Mouse (Mus musculus) hindbrain, embryonic 15.5 days (tissue): ENCODE measurements around the gene Tspan18. TPM values are rescaled to one million over a fixed set of nuclear protein-coding genes. Genes with fewer than 3 reads are reported as not detected.
A peak's percentile ranks its signal among the peaks of the same experiment; 100 is the strongest.

Experiments
- ATAC-seq: fragments of 200-750 bp; cut with Nextera tagmentation; 2 replicates; pipeline ENCODE4 v1.8.0; 2017; ENCODE audit warnings: low read depth, moderate number of reproducible peaks, moderate TSS enrichment; ENCODE audit not compliant: low FRiP score
- H3K27ac ChIP-seq: fragments of 300-500 bp; sonication (generic); replicated peaks from 2 replicates; pipeline ENCODE4 v1.5.1; 2015; ENCODE audit warnings: mild to moderate bottlenecking, inconsistent platforms
- H3K27me3 ChIP-seq: fragments of 300-500 bp; sonication (generic); 2 replicates; pipeline ENCODE4 v1.6.1; 2015; ENCODE audit warnings: control low read depth, inconsistent platforms
- H3K36me3 ChIP-seq: fragments of 300-500 bp; sonication (generic); 2 replicates; pipeline ENCODE4 v1.6.1; 2015; ENCODE audit warnings: control low read depth, inconsistent platforms
- H3K4me1 ChIP-seq: fragments of 300-500 bp; sonication (generic); replicated peaks from 2 replicates; pipeline ENCODE4 v1.6.1; 2015; ENCODE audit warnings: control low read depth, inconsistent platforms
- H3K4me2 ChIP-seq: fragments of 300-500 bp; sonication (generic); 2 replicates; pipeline ENCODE4 v1.6.1; 2015; ENCODE audit warnings: moderate library complexity, mild to moderate bottlenecking, inconsistent platforms
- H3K4me3 ChIP-seq: fragments of 300-500 bp; sonication (generic); 2 replicates; pipeline ENCODE4 v1.5.1; 2015; ENCODE audit warnings: mild to moderate bottlenecking, inconsistent platforms
- H3K9ac ChIP-seq: fragments of 300-500 bp; sonication (generic); 2 replicates; pipeline ENCODE4 v1.6.1; 2015; ENCODE audit warnings: inconsistent platforms
- H3K9me3 ChIP-seq: fragments of 300-500 bp; sonication (generic); 2 replicates; pipeline ENCODE4 v1.6.1; 2016; ENCODE audit warnings: control low read depth, inconsistent platforms
- WGBS: fragments of 180-500 bp; shearing (Covaris S2); methylation state at CpG from one replicate; pipeline ENCODE4 v1.1.7; 2015; 5-methylcytosine and 5-hydroxymethylcytosine counted together
- polyA plus RNA-seq: library from polyadenylated mRNA; unstranded; fragments of >200 nt; fragmentation: Nextera tagmentation; extraction: Ambion mirVana; gene quantifications from 2 replicates; pipeline ENCODE4 v1.2.1, GENCODE M21; 2015

Tspan18 gene
- polyA plus RNA-seq = 17.9 and 23.5 TPM in 2 replicates

DNA sequence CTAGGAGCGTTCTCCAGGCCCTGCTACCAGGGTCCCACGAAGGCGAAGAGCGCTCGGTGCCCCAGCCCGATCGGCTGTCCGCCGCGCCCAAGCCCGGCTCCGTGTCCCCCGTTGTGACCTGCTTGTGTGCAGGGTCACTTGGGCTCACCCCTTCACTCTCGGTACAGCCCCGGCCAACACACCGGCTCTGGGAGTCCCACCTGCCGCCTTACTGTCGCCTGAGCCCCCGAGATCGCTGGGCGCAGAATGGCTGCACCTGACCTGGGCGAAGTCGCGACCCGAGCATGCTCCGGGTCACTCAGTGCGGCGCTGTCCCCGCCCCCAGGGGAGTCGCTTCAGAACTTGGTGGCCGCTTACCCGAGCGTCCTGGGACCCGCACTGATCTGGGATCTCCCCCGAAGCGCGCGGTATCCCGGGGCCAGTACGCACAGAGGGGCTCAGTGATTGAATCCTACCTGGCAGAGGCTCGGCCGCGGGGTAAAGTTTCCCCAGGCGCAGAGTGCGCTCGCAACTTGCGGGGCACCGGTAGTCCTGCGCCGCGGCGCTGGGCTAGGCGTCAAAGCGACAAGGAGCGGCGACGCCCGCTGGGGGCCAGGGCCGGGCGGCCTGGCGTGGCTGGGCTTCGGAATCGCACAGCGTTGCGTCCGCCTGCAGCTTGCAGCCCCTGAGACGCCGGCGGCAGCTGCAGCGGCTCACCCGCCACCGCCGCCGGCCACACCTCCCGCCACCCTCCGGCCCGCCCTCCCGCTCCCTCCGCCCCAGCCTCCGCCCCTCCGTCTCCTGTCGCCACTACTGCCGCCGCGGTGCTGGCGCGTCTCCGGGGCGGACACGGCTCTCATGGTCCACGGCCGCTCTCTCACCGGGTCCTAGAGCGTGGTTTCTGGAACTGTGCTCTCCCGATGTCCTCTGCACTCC is at the start of gene Tspan18:
Tspan18 (minus strand) TSS at position 689 of the 915 bp plus-strand sequence.
- Histone ChIP-seq H3K4me3 (peak within 1 kb of the TSS; percentile 80), H3K4me1 (peaks cover 36% of the 10 kb centered on the region), H3K27ac (peak within 1 kb of the TSS; percentile 79), H3K9me3 (no peaks in the 10 kb centered on the region), H3K36me3 (no peaks in the 10 kb centered on the region), H3K9ac (peak within 1 kb of the TSS; percentile 69), H3K27me3 (no peaks in the 10 kb centered on the region), H3K4me2 (peak within 1 kb of the TSS; percentile 96)
- peak; percentile 75 for ATAC-seq
- under 1% methylated on average over 90 of the region's 95 CpGs for WGBS

DNA sequence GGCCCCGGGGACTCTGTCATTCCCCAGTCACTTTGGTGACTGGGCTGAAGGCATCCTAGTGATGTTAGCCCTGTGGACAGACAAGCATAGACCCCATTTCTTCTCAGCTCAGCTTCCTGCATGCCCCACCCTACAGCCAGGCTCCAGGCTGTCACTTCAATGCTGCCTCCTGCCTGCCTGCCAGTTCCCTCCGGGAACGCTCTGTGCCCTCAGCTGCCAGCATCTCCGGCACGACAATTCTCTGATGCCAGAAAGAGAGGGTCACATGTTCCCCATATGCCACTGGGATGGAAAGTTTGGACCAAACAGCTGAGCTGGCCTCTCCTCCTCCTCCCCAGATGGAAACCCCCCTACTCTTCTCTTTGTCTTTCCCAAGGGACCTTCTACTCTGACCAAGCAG is 49.5 kb upstream of the Tspan18 start:
- H3K4me3 ChIP-seq = no peak overlapping the region
- 0 out of 2 replicates have a peak, but pooled peaks cover under 1% of the 10 kb centered on the region for H3K4me1 ChIP-seq
- no peak for ATAC-seq
- H3K36me3 ChIP-seq = no peaks in the 10 kb centered on the region
- no peaks in the 10 kb centered on the region for H3K27me3 ChIP-seq
- H3K4me2 ChIP-seq = no peak overlapping the region
- no peaks in the 10 kb centered on the region for H3K9me3 ChIP-seq
- no peak overlapping the region for H3K27ac ChIP-seq
- WGBS = 46% methylated on average over 5 of the region's 5 CpGs
- H3K9ac ChIP-seq = no peak overlapping the region

DNA sequence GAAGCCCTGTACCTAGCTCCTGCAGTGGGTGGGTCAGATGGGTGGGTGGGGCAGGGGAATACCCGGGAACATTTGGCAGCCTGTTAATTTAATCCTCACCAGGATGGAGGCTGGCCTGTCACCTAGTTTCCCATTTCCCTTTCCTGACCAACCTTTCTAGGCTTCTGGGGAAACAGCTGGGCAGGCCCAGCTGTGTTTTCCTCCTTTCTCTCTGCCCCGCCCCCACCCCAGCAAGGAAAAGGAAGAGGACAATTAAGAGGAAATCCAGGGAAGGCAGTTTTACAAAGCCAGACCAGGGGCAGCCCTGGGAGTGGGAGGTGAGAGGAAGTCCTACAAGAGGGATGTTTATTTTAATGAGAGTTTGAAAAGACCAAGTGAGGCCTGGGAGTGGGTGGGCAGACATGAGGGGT is 46.4 kb upstream of the Tspan18 start:
- no peak overlapping the region for H3K4me2 ChIP-seq
- no peak overlapping the region for H3K9ac ChIP-seq
- H3K4me3 ChIP-seq = no peak overlapping the region
- H3K36me3 ChIP-seq = no peaks in the 10 kb centered on the region
- no peaks in the 10 kb centered on the region for H3K27me3 ChIP-seq
- no peaks in the 10 kb centered on the region for H3K9me3 ChIP-seq
- H3K27ac ChIP-seq = no peak overlapping the region
- WGBS = 36% methylated on average over 2 of the region's 2 CpGs
- H3K4me1 ChIP-seq = peaks cover 16% of the 10 kb centered on the region
- ATAC-seq = no peak

DNA sequence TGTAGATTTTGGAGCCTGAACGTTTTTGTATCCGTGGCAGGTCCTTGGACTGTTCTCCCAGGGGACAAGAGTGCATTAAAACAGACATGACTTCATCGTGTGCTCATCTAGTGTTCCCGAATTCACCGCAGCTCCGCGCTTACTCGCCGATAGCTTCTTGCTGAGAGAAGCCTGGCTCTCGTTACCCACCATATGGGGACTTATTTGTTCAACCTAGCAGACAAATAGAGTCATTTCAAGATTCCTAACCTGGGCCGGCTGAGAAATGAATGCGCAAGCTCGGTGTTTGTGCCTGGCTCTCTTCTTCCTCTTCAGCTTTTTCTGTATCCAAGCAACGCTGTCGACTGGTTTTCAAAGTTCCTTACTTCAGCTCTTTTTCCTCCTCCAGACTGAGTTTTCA is 43.5 kb upstream of the Tspan18 start:
- Histone ChIP-seq H3K36me3 (no peaks in the 10 kb centered on the region), H3K4me1 (peaks cover 16% of the 10 kb centered on the region), H3K9me3 (no peaks in the 10 kb centered on the region), H3K9ac (no peak overlapping the region), H3K4me3 (no peak overlapping the region), H3K27ac (peak overlapping the region; percentile 69), H3K27me3 (no peaks in the 10 kb centered on the region), H3K4me2 (peak overlapping the region; percentile 27)
- ATAC-seq = 0 out of 2 replicates have a peak, but pooled peaks have one; percentile 36
- 24% methylated on average over 15 of the region's 15 CpGs for WGBS

DNA sequence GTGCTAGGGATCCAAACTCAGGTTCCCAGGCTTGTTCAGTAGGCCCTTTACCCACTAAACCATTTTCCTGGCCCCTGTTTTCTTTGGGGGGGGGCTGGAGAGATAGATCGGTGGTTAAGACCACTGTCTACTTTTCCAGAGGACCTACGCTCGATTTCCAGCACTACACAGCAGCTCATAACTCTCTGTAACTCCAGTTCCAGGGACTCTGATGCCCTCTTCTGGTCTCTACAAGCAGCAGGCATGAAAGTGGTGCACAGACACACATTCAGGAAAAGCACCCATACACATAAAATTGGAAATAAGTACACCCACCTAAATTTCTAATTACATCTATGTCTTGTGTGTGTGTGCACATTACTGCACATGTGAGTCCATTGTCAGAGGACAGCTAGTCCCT is 42.9 kb upstream of the Tspan18 start:
- no peak for ATAC-seq
- 96% methylated on average over 3 of the region's 3 CpGs for WGBS
- H3K4me3 ChIP-seq = no peak overlapping the region
- H3K4me1 ChIP-seq = peaks cover 16% of the 10 kb centered on the region
- H3K27ac ChIP-seq = peak overlapping the region; percentile 69
- H3K9ac ChIP-seq = no peak overlapping the region
- no peaks in the 10 kb centered on the region for H3K36me3 ChIP-seq
- H3K27me3 ChIP-seq = no peaks in the 10 kb centered on the region
- no peak overlapping the region for H3K4me2 ChIP-seq
- no peaks in the 10 kb centered on the region for H3K9me3 ChIP-seq

DNA sequence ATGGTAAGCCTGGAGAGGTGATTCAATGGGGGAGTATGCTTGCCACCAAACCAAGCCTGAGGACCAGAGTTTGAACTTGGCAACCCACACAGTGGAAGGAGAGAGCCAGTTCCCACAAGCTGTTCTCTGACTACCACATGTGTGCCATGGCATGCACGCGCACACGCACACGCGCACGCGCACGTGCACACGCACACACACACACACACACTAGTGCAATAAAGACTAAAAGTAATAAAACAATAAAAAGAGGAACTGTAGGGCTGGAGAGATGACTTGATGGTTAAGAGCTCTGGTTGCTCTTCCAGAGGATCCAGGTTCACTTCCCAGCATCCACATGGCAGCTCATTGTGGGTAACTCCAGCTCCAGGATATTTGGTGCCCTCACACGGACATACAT is 38.6 kb upstream of the Tspan18 start:
- H3K4me2 ChIP-seq = no peak overlapping the region
- no peaks in the 10 kb centered on the region for H3K9me3 ChIP-seq
- H3K9ac ChIP-seq = no peak overlapping the region
- H3K27ac ChIP-seq = no peak overlapping the region
- no peak overlapping the region for H3K4me3 ChIP-seq
- WGBS = 90% methylated on average over 10 of the region's 10 CpGs
- H3K4me1 ChIP-seq = peaks cover 25% of the 10 kb centered on the region
- H3K36me3 ChIP-seq = no peaks in the 10 kb centered on the region
- no peak for ATAC-seq
- no peaks in the 10 kb centered on the region for H3K27me3 ChIP-seq

DNA sequence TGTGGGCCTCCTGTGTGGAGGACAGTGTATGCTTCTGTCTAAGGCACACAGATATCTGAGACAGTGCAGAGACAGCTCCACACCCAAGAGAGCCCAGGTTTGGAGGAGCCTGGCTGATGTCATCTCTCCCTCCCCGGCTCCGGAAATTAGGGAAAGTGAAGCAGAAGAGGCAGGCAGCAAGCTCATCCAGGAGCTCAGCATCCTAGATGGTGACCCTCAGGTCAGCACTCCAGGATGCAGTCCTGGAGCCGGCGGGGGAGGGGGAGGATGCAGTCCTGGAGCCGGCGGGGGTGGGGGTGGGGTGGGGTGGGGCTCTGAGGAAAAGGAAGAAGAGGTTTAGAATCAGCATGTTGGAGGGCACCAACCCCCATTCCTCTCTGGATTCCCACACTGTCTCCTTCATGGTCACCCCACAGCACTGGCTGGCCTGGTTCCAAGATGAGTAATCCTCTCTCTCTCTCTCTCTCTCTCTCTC is 37.8 kb upstream of the Tspan18 start:
- 21% methylated on average over 2 of the region's 6 CpGs for WGBS
- Histone ChIP-seq H3K36me3 (no peaks in the 10 kb centered on the region), H3K4me2 (no peak overlapping the region), H3K4me3 (no peak overlapping the region), H3K27ac (no peak overlapping the region), H3K4me1 (peaks cover 19% of the 10 kb centered on the region), H3K9ac (no peak overlapping the region), H3K9me3 (no peaks in the 10 kb centered on the region), H3K27me3 (no peaks in the 10 kb centered on the region)
- ATAC-seq = no peak

DNA sequence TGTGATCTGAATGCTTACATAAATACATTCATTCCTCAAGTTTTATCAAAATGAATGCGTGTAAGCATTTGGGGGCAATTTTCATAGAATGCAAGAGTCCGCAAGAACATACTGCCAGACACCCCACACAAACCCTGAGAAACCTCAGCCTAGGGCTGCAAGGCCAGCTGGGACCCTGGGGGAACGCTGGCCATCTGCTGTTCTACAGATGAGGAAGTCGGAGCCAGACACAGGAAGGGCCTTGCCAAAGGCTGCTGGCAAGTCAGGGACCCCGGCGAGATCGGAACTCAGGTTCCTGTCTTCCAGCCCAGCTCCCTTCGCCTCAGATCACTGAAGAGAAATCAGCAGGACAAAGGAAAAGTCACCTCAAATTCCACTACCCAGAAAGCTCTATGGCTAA is 34.6 kb upstream of the Tspan18 start:
- Histone ChIP-seq H3K9ac (no peak overlapping the region), H3K4me3 (no peak overlapping the region), H3K9me3 (no peaks in the 10 kb centered on the region), H3K27me3 (no peaks in the 10 kb centered on the region), H3K27ac (peak overlapping the region; percentile 6; the same call in 1 of the 2 replicates), H3K4me1 (peaks cover 23% of the 10 kb centered on the region), H3K4me2 (no peak overlapping the region), H3K36me3 (no peaks in the 10 kb centered on the region)
- WGBS = 54% methylated on average over 8 of the region's 8 CpGs
- ATAC-seq = no peak

DNA sequence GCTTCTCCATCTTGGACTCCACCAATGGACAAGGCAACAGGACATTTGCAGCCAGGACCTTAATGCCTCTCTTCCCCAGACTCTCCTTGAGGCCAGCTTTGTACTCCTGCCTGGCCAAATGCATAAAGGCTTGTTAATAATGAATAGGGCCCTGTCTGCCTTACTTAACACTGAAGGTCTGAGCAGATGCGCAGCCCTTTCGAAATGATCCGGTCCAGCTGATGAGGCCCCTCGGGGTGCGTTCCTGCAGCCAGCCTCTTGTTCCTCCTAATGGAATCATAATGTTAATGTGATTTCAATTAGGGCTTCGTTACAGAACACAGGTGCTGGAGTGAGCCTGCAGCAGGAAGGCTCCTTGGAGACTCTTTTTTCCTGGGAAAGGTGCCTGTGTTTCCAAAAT is 33.7 kb upstream of the Tspan18 start:
- no peak for ATAC-seq
- Histone ChIP-seq H3K27ac (no peak overlapping the region), H3K36me3 (no peaks in the 10 kb centered on the region), H3K4me3 (no peak overlapping the region), H3K9me3 (no peaks in the 10 kb centered on the region), H3K27me3 (no peaks in the 10 kb centered on the region), H3K9ac (no peak overlapping the region), H3K4me2 (no peak overlapping the region), H3K4me1 (peaks cover 23% of the 10 kb centered on the region)
- 21% methylated on average over 6 of the region's 6 CpGs for WGBS

DNA sequence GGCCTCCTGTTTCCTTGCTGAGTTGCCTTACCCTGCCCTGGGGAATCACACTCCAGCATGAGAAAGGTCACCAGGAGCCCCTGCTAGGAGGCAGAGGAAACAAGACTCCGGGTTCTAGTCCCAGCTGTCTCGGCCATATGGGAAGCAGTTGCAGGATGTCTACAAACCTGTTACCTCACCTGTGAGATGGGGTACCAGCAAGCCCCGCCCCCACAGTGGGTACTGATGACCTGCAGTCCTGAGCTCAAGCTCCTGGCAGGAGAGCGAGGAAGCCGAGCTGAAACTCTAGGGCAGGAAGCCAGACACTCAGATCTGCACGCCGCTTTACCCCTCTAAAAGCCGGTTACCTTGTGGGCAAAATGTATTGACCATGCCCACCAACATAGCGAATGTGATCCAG is 31.1 kb upstream of the Tspan18 start:
- Histone ChIP-seq H3K9ac (no peak overlapping the region), H3K9me3 (no peaks in the 10 kb centered on the region), H3K27ac (no peak overlapping the region), H3K4me2 (no peak overlapping the region), H3K27me3 (no peaks in the 10 kb centered on the region), H3K4me1 (peaks cover 23% of the 10 kb centered on the region), H3K4me3 (no peak overlapping the region), H3K36me3 (no peaks in the 10 kb centered on the region)
- 63% methylated on average over 9 of the region's 9 CpGs for WGBS
- ATAC-seq = no peak

DNA sequence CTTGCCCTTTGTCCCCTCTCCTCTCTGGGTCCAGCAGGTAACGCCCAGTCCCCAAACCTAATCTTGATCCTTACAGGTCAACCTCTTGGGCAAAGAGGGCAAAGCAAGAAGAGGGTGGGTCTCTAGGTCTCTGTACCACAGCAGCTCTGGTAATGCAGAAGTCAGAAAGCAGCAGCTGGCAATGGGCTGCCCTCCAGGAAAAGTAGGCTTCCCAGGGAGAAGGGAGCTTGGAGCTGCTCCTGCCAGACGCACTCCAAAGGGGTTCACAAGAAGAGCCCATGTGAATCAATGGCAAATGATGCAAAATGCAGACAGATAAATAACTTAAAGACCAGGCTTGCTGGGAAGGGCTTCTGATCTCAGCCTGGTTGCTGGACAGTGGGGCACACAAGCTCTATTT is 30.6 kb upstream of the Tspan18 start:
- H3K9ac ChIP-seq = no peak overlapping the region
- H3K4me1 ChIP-seq = peaks cover 23% of the 10 kb centered on the region
- WGBS = 66% methylated on average over 2 of the region's 2 CpGs
- no peaks in the 10 kb centered on the region for H3K9me3 ChIP-seq
- no peaks in the 10 kb centered on the region for H3K27me3 ChIP-seq
- no peak for ATAC-seq
- no peaks in the 10 kb centered on the region for H3K36me3 ChIP-seq
- no peak overlapping the region for H3K4me3 ChIP-seq
- H3K4me2 ChIP-seq = no peak overlapping the region
- no peak overlapping the region for H3K27ac ChIP-seq

DNA sequence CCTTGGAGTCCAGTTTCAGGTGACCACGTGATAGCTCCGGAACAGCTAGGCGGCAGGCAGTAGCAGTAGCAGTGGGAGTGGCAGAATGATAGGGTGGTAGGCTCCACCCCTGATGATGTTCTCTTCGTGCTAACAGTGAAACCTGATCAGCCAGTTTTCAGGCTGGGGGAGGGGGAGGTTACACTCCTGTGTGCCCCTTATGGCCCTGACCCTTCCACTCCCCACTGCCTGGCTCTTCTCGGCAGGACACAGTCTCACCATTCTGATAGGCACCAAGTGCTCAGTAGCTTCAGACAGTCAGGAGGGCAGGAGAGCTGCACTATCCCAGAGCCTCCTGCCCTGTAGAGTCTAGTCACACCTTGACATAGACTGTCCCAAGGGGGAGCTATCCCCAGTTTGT is 27.1 kb upstream of the Tspan18 start:
- Histone ChIP-seq H3K27me3 (no peaks in the 10 kb centered on the region), H3K4me1 (0 out of 2 replicates have a peak, but pooled peaks cover 4% of the 10 kb centered on the region), H3K9ac (no peak overlapping the region), H3K9me3 (no peaks in the 10 kb centered on the region), H3K36me3 (no peaks in the 10 kb centered on the region), H3K4me2 (no peak overlapping the region), H3K4me3 (no peak overlapping the region), H3K27ac (no peak overlapping the region)
- 42% methylated on average over 5 of the region's 5 CpGs for WGBS
- ATAC-seq = no peak
